Comparison of ENCODE assay signal across 17 mouse cellular contexts in the genomic region with DNA sequence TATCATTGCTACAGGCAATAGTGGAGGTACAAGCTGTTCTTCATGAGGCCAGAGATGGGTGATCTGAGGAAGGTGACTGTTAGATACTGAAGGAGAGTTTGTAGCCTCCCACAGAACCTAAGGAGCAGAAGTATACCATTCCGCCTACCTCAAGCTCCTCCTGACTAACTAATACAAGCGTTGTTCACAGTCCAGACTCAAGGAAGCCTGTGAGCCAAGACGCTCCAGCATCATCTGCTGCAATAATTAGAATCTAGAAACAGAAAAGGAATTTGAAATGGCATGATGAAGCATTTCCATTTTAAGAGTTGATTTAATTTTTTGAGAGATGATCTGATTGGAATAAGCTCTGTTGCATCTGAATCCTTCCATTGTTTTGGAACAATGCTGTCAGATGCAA.
"Had no signal": no experiment of that assay in that cellular context is flagged by ENCODE, and none has a peak within 500 bp of the region (broad histone marks: within the 10 kb centered on the region; RNA-seq: fewer than 3 reads in every experiment).

No protein-coding gene starts in this region.

- H3K27ac ChIP-seq: intestine, embryonic 15.5 days; kidney, embryonic 15.5 days; limb, embryonic 15.5 days; liver, embryonic 12.5 days; midbrain, embryonic 10.5 days; neural tube, embryonic 15.5 days; stomach, embryonic 15.5 days had no signal

- H3K4me3 ChIP-seq: intestine, embryonic 15.5 days; kidney, embryonic 15.5 days; limb, embryonic 15.5 days; liver, embryonic 12.5 days; midbrain, embryonic 10.5 days; myocyte; neural tube, embryonic 15.5 days; stomach, embryonic 15.5 days had no signal

- DNase-seq: kidney, adult 2 months; kidney, postnatal 14 days; lung, embryonic 14.5 days; lung, postnatal 10 days; lung, postnatal 4 days; midbrain, embryonic 14.5 days; right cerebral cortex, postnatal 4 days; spleen, adult 18-20 months; thymus, postnatal 36 days had no signal
